Mouse (Mus musculus) kidney, adult 2 months (tissue): ENCODE data around the gene Ksr2. TPM values are rescaled to one million over a fixed set of nuclear protein-coding genes. Genes with fewer than 3 reads are reported as not detected.
A peak's percentile ranks its signal among the peaks of the same experiment; 100 is the strongest.

Source experiments
- DNase-seq: peaks from one replicate; pipeline ENCODE4 v3.0.0; 2021
- H3K27ac ChIP-seq: fragments of 200-500 bp; 2 replicates; pipeline ENCODE4 v1.5.1; 2012; ENCODE audit warnings: low read depth, low read length, control low read depth, inconsistent platforms; ENCODE audit not compliant: insufficient read depth
- H3K27me3 ChIP-seq: fragments of 200-500 bp; replicated peaks from 2 replicates; pipeline ENCODE4 v1.6.1; 2012; ENCODE audit warnings: mild to moderate bottlenecking, moderate library complexity, low read length, inconsistent platforms; ENCODE audit not compliant: control insufficient read depth, insufficient read depth
- H3K36me3 ChIP-seq: fragments of 200-500 bp; 2 replicates; pipeline ENCODE4 v1.6.1; 2012; ENCODE audit warnings: mild to moderate bottlenecking, moderate library complexity, low read length, inconsistent platforms; ENCODE audit not compliant: control insufficient read depth, insufficient read depth
- H3K4me1 ChIP-seq: fragments of 200-500 bp; 2 replicates; pipeline ENCODE4 v1.6.1; 2011; ENCODE audit warnings: low read length; ENCODE audit not compliant: control insufficient read depth, insufficient read depth
- H3K4me3 ChIP-seq: fragments of 200-500 bp; 2 replicates; pipeline ENCODE4 v1.5.1; 2011; ENCODE audit warnings: mild to moderate bottlenecking, low read depth, low read length, control low read depth; ENCODE audit not compliant: insufficient read depth
- CTCF ChIP-seq: fragments of 200-500 bp; conservative IDR thresholded peaks from 2 replicates; pipeline ENCODE4 v1.5.1; 2011; ENCODE audit warnings: low read depth, mild to moderate bottlenecking, control low read depth, low read length, moderate library complexity, mixed read lengths; ENCODE audit not compliant: insufficient read depth, insufficient read length
- POLR2A ChIP-seq: fragments of 200-500 bp; IDR thresholded peaks from one replicate; pipeline ENCODE4 v1.6.1; 2011; ENCODE audit warnings: low read depth, low read length, control low read depth
- WGBS: fragments of 180-500 bp; shearing (Covaris S2); methylation state at CpG from one replicate; pipeline ENCODE4 v1.1.7; 2018; 5-methylcytosine and 5-hydroxymethylcytosine counted together
- polyA plus RNA-seq: library from polyadenylated mRNA; depleted of rRNA; stranded (reverse); fragments of >200 nt; gene quantifications from 2 replicates; pipeline ENCODE4 v1.2.3, GENCODE M21; 2012

Gene Ksr2
- polyA plus RNA-seq, 1 experiment = 1.9 TPM

- 18% methylated on average over 5 of the region's 5 CpGs for WGBS
- TF ChIP-seq CTCF (no peak), POLR2A (no peak)
- H3K27ac ChIP-seq = no peak overlapping the region
- peak; percentile 84 for DNase-seq
- H3K27me3 ChIP-seq = no peaks in the 10 kb centered on the region
- H3K4me1 ChIP-seq = peaks cover 9% of the 10 kb centered on the region; the same call in 1 of the 2 replicates
- H3K36me3 ChIP-seq = no peaks in the 10 kb centered on the region
- no peak overlapping the region for H3K4me3 ChIP-seq
Observed at GRCm38 (mm10) chr5:117749353-117749752, 335.6 kb downstream of the Ksr2 start.

- H3K4me3 ChIP-seq = no peak overlapping the region
- H3K4me1 ChIP-seq = no peaks in the 10 kb centered on the region
- TF ChIP-seq CTCF (no peak), POLR2A (no peak)
- no peak overlapping the region for H3K27ac ChIP-seq
- WGBS = 69% methylated on average over 12 of the region's 12 CpGs
- no peak for DNase-seq
- no peaks in the 10 kb centered on the region for H3K27me3 ChIP-seq
- H3K36me3 ChIP-seq = no peaks in the 10 kb centered on the region
Observed at GRCm38 (mm10) chr5:117757696-117758482, 344.1 kb downstream of the Ksr2 start.

GRCm38 (mm10) chr5:117761181-117761832, 347.5 kb downstream of the Ksr2 start:
- Histone ChIP-seq H3K4me1 (peaks cover 3% of the 10 kb centered on the region; the same call in 1 of the 2 replicates), H3K4me3 (no peak overlapping the region), H3K36me3 (no peaks in the 10 kb centered on the region), H3K27ac (no peak overlapping the region), H3K27me3 (no peaks in the 10 kb centered on the region)
- DNase-seq = no peak
- WGBS = 76% methylated on average over 9 of the region's 9 CpGs
- TF ChIP-seq POLR2A = no peak
- peak; percentile 41; the same call in 1 of the 2 replicates for TF ChIP-seq CTCF

GRCm38 (mm10) chr5:117764496-117764895, 350.7 kb downstream of the Ksr2 start:
- 28% methylated on average over 9 of the region's 9 CpGs for WGBS
- H3K4me3 ChIP-seq = no peak overlapping the region
- H3K36me3 ChIP-seq = no peaks in the 10 kb centered on the region
- no peaks in the 10 kb centered on the region for H3K27me3 ChIP-seq
- peak; percentile 94 for DNase-seq
- H3K4me1 ChIP-seq = peaks cover 3% of the 10 kb centered on the region; the same call in 1 of the 2 replicates
- no peak for TF ChIP-seq POLR2A
- TF ChIP-seq CTCF = no peak
- peak overlapping the region; percentile 35 for H3K27ac ChIP-seq

GRCm38 (mm10) chr5:117779175-117779574, 365.4 kb downstream of the Ksr2 start:
- H3K4me3 ChIP-seq = no peak overlapping the region
- H3K36me3 ChIP-seq = no peaks in the 10 kb centered on the region
- no peaks in the 10 kb centered on the region for H3K27me3 ChIP-seq
- no peak for TF ChIP-seq CTCF
- no peak for TF ChIP-seq POLR2A
- no peak overlapping the region for H3K27ac ChIP-seq
- DNase-seq = no peak
- WGBS = 63% methylated on average over 11 of the region's 11 CpGs
- no peaks in the 10 kb centered on the region for H3K4me1 ChIP-seq

GRCm38 (mm10) chr5:117780681-117781080, 366.9 kb downstream of the Ksr2 start, which contains the start of gene Nos1:
Gene Nos1 (plus strand): TSS chr5:117781032.
- Histone ChIP-seq H3K36me3 (no peaks in the 10 kb centered on the region), H3K27ac (no peak within 1 kb of the TSS), H3K27me3 (no peaks in the 10 kb centered on the region), H3K4me3 (no peak within 1 kb of the TSS), H3K4me1 (no peaks in the 10 kb centered on the region)
- TF ChIP-seq CTCF = no peak
- TF ChIP-seq POLR2A = no peak
- peak; percentile 33 for DNase-seq
- WGBS = 24% methylated on average over 10 of the region's 10 CpGs

- 71% methylated on average over 6 of the region's 6 CpGs for WGBS
- H3K36me3 ChIP-seq = no peaks in the 10 kb centered on the region
- TF ChIP-seq CTCF = no peak
- no peak for TF ChIP-seq POLR2A
Observed at GRCm38 (mm10) chr5:117781178-117781577, 367.4 kb downstream of the Ksr2 start.

More at GRCm38 (mm10) chr5:117781178-117781577, 367.4 kb downstream of the Ksr2 start:
- Histone ChIP-seq H3K27me3 (no peaks in the 10 kb centered on the region), H3K27ac (no peak overlapping the region), H3K4me3 (no peak overlapping the region), H3K4me1 (no peaks in the 10 kb centered on the region)
- no peak for DNase-seq
